Mouse (Mus musculus) lung, postnatal 0 days (tissue): ENCODE measurements at regions not wholly inside any gene's neighbourhood (a gene's known extent, or its start where the extent isn't known, plus 50 kb on each side); places are given as distances from the start of the nearest gene placed in this dataset.

Source experiments
- ATAC-seq: fragments of 200-750 bp; cut with Nextera tagmentation; 2 replicates; pipeline ENCODE4 v1.8.0; 2017; ENCODE audit warnings: moderate library complexity
- DNase-seq: peaks from one replicate; pipeline ENCODE4 v3.0.0-alpha.2; 2016; ENCODE audit warnings: low spot score
- H3K27ac ChIP-seq: fragments of 300-500 bp; sonication (generic); 2 replicates; pipeline ENCODE4 v1.5.1; 2014; ENCODE audit warnings: antibody characterized with exemption, mild to moderate bottlenecking, low read length, mixed read lengths
- H3K27me3 ChIP-seq: fragments of 300-500 bp; sonication (generic); replicated peaks from 2 replicates; pipeline ENCODE4 v1.6.1; 2014; ENCODE audit warnings: low read length, mixed read lengths; ENCODE audit not compliant: insufficient read depth
- H3K36me3 ChIP-seq: fragments of 300-500 bp; sonication (generic); 2 replicates; pipeline ENCODE4 v1.6.1; 2014; ENCODE audit warnings: low read length, mixed read lengths; ENCODE audit not compliant: insufficient read depth
- H3K4me1 ChIP-seq: fragments of 300-500 bp; sonication (generic); 2 replicates; pipeline ENCODE4 v1.6.1; 2014; ENCODE audit warnings: antibody characterized with exemption, low read depth, low read length, mixed read lengths; ENCODE audit not compliant: insufficient read depth
- H3K4me2 ChIP-seq: fragments of 300-500 bp; sonication (generic); replicated peaks from 2 replicates; pipeline ENCODE4 v1.6.1; 2014; ENCODE audit warnings: low read depth, mild to moderate bottlenecking, low read length, moderate library complexity, mixed read lengths
- H3K4me3 ChIP-seq: fragments of 300-500 bp; sonication (generic); 2 replicates; pipeline ENCODE4 v1.5.1; 2014; ENCODE audit warnings: low read depth, low read length
- H3K9ac ChIP-seq: fragments of 300-500 bp; sonication (generic); replicated peaks from 2 replicates; pipeline ENCODE4 v1.6.1; 2014; ENCODE audit warnings: low read depth, mild to moderate bottlenecking
- H3K9me3 ChIP-seq: fragments of 300-500 bp; sonication (generic); 2 replicates; pipeline ENCODE4 v1.6.1; 2016; ENCODE audit warnings: low read length, mixed read lengths
- CTCF ChIP-seq: IDR thresholded peaks from 2 replicates; pipeline ENCODE4 v1.5.1; 2016; ENCODE audit warnings: antibody characterized with exemption, mild to moderate bottlenecking
- EP300 ChIP-seq: IDR thresholded peaks from 2 replicates; pipeline ENCODE4 v1.6.1; 2016; ENCODE audit warnings: antibody characterized with exemption, mild to moderate bottlenecking, control low read depth
- WGBS: fragments of 180-500 bp; shearing (Covaris S2); extraction: QIAGEN DNeasy Blood & Tissue Kit; methylation state at CpG from one replicate; pipeline ENCODE4 v1.1.7; 2014; 5-methylcytosine and 5-hydroxymethylcytosine counted together

GRCm38 (mm10) chr1:126898484-126898883, 67.9 kb upstream of the Nckap5 start:
- TF ChIP-seq CTCF (no peak), EP300 (no peak)
- WGBS: 69% methylated on average over 3 of the region's 3 CpGs
- no peaks in the 10 kb centered on the region for H3K36me3 ChIP-seq
- no peak overlapping the region for H3K4me2 ChIP-seq
- H3K27me3 ChIP-seq: no peaks in the 10 kb centered on the region
- no peak overlapping the region for H3K9ac ChIP-seq
- no peak for DNase-seq
- no peaks in the 10 kb centered on the region for H3K9me3 ChIP-seq
- H3K4me1 ChIP-seq: no peaks in the 10 kb centered on the region
- no peak overlapping the region for H3K27ac ChIP-seq
- no peak for ATAC-seq
- H3K4me3 ChIP-seq: no peak overlapping the region

- no peak overlapping the region for H3K9ac ChIP-seq
- H3K4me1 ChIP-seq: no peaks in the 10 kb centered on the region
- H3K4me2 ChIP-seq: no peak overlapping the region
- H3K27me3 ChIP-seq: no peaks in the 10 kb centered on the region
- DNase-seq: no peak
- no peak overlapping the region for H3K4me3 ChIP-seq
- 79% methylated on average over 4 of the region's 4 CpGs for WGBS
- TF ChIP-seq CTCF (no peak), EP300 (no peak)
- no peaks in the 10 kb centered on the region for H3K9me3 ChIP-seq
- no peaks in the 10 kb centered on the region for H3K36me3 ChIP-seq
- no peak for ATAC-seq
- H3K27ac ChIP-seq: no peak overlapping the region
Observed at GRCm38 (mm10) chr1:126896895-126897294, 66.3 kb upstream of the Nckap5 start.

DNA sequence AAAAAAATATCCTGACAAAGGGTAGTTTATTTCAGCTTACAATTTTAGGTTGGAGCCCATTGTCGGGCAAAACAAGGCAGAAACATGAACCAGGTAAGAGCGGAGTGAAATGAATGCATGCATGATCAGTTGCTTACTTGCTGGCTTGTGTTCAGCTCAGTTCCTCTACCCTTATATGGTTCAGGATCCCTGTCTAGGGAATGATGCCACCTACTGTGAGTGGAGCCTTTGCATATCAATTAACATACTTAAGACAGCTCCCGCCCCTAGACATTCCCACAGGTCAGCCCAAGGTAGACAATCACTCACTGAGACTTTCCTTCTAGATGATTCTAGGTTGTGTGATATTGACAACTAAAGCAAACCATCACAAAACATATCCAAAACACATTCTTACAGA, 50.2 kb upstream of the Nckap5 start:
- Histone ChIP-seq H3K4me2 (no peak overlapping the region), H3K27me3 (no peaks in the 10 kb centered on the region), H3K4me1 (no peaks in the 10 kb centered on the region), H3K27ac (no peak overlapping the region), H3K9me3 (no peaks in the 10 kb centered on the region), H3K9ac (no peak overlapping the region), H3K36me3 (no peaks in the 10 kb centered on the region), H3K4me3 (no peak overlapping the region)
- WGBS: 95% methylated on average over 3 of the region's 3 CpGs
- ATAC-seq (no peak), DNase-seq (no peak)
- TF ChIP-seq EP300: no peak
- no peak for TF ChIP-seq CTCF
